Mouse (Mus musculus): ENCODE results near the gene Bfsp2. TPM values are rescaled to one million over a fixed set of nuclear protein-coding genes. Genes with fewer than 3 reads are reported as not detected.

The Bfsp2 gene
- polyA plus RNA-seq, 1 experiment from 2014 or later: 0.28 TPM

DNA sequence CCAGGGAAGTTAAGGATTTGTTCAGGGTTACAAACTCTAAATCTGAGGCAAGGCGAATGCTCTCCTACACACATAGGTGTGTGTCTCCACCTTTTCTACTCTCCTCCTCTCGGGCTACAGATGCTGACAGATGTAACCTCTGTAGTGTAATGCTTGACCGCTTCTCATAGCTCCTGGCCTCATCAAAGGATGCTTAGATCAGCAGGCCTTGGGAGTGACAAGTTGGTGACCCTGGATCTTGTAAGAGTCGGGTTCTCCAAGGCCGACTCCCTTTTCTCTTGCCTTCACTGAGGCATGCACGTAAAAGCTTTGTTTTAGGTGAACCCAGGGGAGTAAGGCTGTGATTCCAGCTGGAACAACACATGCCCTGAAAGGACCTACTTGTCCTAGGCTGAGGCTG is 32.0 kb upstream of the Bfsp2 start:
- DNase-seq (ENCODE audit: low spot score): no peak
- WGBS: 70% methylated on average over 6 of the region's 6 CpGs

DNA sequence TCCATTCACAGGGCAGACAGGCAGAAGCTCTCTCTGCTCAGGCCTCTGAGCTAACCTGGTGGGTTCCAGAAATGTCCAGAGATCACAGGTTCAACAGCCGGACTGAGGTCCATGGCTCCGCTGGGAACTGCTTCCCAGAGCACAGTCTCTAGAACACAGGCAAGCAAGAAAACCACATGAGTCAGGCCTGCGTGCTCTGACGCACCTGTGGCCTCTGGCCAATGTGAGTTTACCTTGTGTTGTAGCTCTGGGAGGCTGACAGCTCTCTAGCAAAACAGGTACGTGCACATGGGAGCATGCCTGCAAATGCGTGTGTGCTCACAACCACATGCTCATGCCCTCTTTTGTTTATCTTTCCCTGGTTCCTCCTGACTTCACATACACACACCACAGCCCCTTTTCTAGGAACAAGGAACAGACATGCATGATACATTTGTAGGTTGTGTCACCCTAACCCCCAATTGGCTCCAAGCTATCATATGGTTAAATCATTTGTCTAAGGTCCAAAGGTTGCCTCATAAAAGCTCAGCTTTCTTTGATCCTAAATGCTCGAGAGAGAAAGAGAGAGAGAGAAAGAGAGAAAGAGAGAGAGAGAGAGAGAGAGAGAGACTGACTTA is 26.9 kb upstream of the Bfsp2 start:
- ATAC-seq (ENCODE audit: low FRiP score, low TSS enrichment) (peak; percentile 94), DNase-seq (ENCODE audit: low spot score) (peak; percentile 82)
- no peaks in the 10 kb centered on the region for H3K27me3 ChIP-seq (ENCODE audit: control insufficient read depth, insufficient read depth, low read length)
- TF ChIP-seq EP300 (optimal IDR thresholded peaks at IDR 0.05) (no peak), CTCF (IDR thresholded peaks at IDR 0.05; ENCODE audit: low read depth) (no peak)
- no peak overlapping the region for H3K4me3 ChIP-seq (ENCODE audit: low read depth, low read length)
- no peaks in the 10 kb centered on the region for H3K9me3 ChIP-seq (ENCODE audit: control insufficient read depth, low read length)
- H3K4me1 ChIP-seq (replicated peaks; ENCODE audit: control insufficient read depth, insufficient read depth): no peaks in the 10 kb centered on the region
- no peaks in the 10 kb centered on the region for H3K36me3 ChIP-seq (ENCODE audit: control insufficient read depth, insufficient read depth, low read length)
- 42% methylated on average over 7 of the region's 7 CpGs for WGBS
- H3K27ac ChIP-seq (replicated peaks): no peak overlapping the region; the same call in 1 of the 2 replicates
- no peak overlapping the region for H3K4me2 ChIP-seq (replicated peaks; ENCODE audit: low read depth)
- H3K9ac ChIP-seq (ENCODE audit: low read length): no peak overlapping the region

More for the DNA sequence above, 32.0 kb upstream of the Bfsp2 start:
- Histone ChIP-seq H3K9me3 (ENCODE audit: control insufficient read depth, low read length) (no peaks in the 10 kb centered on the region), H3K27ac (replicated peaks) (no peak overlapping the region), H3K4me2 (replicated peaks; ENCODE audit: low read depth) (no peak overlapping the region), H3K36me3 (ENCODE audit: control insufficient read depth, insufficient read depth, low read length) (no peaks in the 10 kb centered on the region), H3K4me3 (ENCODE audit: low read depth, low read length) (no peak overlapping the region), H3K4me1 (replicated peaks; ENCODE audit: control insufficient read depth, insufficient read depth) (no peaks in the 10 kb centered on the region), H3K27me3 (ENCODE audit: control insufficient read depth, insufficient read depth, low read length) (no peaks in the 10 kb centered on the region), H3K9ac (ENCODE audit: low read length) (no peak overlapping the region)
- ATAC-seq (ENCODE audit: low FRiP score, low TSS enrichment): no peak
- TF ChIP-seq CTCF (IDR thresholded peaks at IDR 0.05; ENCODE audit: low read depth) (no peak), EP300 (optimal IDR thresholded peaks at IDR 0.05) (no peak)

DNA sequence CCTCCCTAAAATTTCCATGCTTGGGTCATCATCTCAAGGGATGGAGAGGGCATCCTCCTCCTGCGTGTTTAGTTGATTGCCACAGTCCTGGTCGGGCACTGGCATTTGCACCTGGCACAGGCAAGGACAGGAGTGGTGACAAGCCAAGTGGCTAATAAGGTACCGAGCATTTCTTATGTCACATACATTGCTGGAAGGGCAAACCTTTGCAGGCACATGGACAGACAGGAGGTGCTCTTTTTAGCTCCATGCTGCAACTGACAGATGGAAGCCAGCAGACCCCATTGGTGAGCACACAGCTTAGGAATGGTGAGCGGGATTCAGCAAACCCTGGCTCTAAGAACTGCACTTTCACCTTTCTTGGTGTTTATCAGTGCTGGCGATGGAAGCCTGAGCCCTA is 24.8 kb upstream of the Bfsp2 start:
- Histone ChIP-seq H3K4me1 (replicated peaks; ENCODE audit: control insufficient read depth, insufficient read depth) (no peaks in the 10 kb centered on the region), H3K9me3 (ENCODE audit: control insufficient read depth, low read length) (no peaks in the 10 kb centered on the region), H3K27ac (replicated peaks) (no peak overlapping the region), H3K9ac (ENCODE audit: low read length) (no peak overlapping the region), H3K27me3 (ENCODE audit: control insufficient read depth, insufficient read depth, low read length) (no peaks in the 10 kb centered on the region), H3K4me3 (ENCODE audit: low read depth, low read length) (no peak overlapping the region), H3K36me3 (ENCODE audit: control insufficient read depth, insufficient read depth, low read length) (no peaks in the 10 kb centered on the region), H3K4me2 (replicated peaks; ENCODE audit: low read depth) (no peak overlapping the region)
- TF ChIP-seq EP300 (optimal IDR thresholded peaks at IDR 0.05): no peak
- no peak for TF ChIP-seq CTCF (IDR thresholded peaks at IDR 0.05; ENCODE audit: low read depth)
- WGBS: 57% methylated on average over 5 of the region's 5 CpGs
- DNase-seq (ENCODE audit: low spot score) (no peak), ATAC-seq (ENCODE audit: low FRiP score, low TSS enrichment) (no peak)

DNA sequence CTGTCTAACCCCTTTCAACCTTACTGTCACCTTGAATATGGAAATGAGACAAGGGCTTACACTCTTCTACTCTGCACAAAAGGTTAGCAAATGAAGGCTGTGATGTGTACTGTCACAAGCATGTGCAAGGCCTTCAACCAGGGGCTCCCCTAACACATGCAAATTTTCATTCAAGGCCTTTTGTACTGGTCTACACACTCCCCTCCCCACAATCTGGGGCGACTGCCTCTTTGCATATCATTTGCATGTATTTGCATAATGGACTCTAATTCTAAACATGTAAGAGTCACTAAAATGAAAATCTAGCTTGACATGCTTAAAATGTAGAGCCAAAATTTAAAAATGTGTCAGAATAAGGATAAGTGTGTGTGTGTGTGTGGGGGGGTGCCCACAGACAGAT is 24.4 kb upstream of the Bfsp2 start:
- Histone ChIP-seq H3K9me3 (ENCODE audit: control insufficient read depth, low read length) (no peaks in the 10 kb centered on the region), H3K27ac (replicated peaks) (no peak overlapping the region), H3K4me2 (replicated peaks; ENCODE audit: low read depth) (no peak overlapping the region), H3K4me3 (ENCODE audit: low read depth, low read length) (no peak overlapping the region), H3K36me3 (ENCODE audit: control insufficient read depth, insufficient read depth, low read length) (no peaks in the 10 kb centered on the region), H3K4me1 (replicated peaks; ENCODE audit: control insufficient read depth, insufficient read depth) (no peaks in the 10 kb centered on the region), H3K27me3 (ENCODE audit: control insufficient read depth, insufficient read depth, low read length) (no peaks in the 10 kb centered on the region), H3K9ac (ENCODE audit: low read length) (no peak overlapping the region)
- 88% methylated on average over 1 of the region's 1 CpGs for WGBS
- DNase-seq (ENCODE audit: low spot score) (no peak), ATAC-seq (ENCODE audit: low FRiP score, low TSS enrichment) (no peak)
- TF ChIP-seq EP300 (optimal IDR thresholded peaks at IDR 0.05) (no peak), CTCF (IDR thresholded peaks at IDR 0.05; ENCODE audit: low read depth) (no peak)

DNA sequence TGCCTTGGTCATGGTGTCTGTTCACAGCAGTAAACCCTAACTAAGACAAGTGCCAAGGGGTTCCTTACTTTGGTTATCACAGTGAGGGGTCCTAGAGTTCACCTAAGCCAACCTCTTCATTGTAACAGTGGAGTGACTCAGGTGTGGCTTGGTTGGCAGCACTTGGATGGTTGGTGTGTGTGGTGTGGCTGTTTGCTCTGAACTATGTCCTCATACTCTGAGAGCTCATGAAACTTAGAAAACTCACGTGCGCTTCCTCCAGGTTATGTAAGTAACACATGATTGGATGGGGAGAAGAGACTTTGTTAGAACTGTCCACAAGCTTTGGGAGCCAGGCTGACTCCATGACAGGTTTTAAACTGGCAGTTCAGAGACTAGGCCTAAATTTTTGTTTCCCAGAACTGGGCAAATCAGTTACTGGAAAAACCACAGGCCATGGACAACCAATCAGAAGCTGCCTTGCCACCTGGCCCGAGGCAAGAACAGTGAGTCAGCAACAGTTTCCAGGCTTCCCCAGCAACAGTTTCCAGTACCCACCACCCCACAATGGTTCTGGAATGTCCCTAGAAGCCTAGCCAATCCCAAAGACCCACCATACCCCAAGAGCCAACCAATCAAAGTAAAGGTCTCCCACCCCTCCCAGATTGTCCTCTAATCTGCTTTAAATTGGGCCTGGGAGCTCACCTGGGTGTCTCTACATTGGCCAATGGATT is 23.5 kb upstream of the Bfsp2 start:
- WGBS: 86% methylated on average over 3 of the region's 3 CpGs
- ATAC-seq (ENCODE audit: low FRiP score, low TSS enrichment) (no peak), DNase-seq (ENCODE audit: low spot score) (no peak)
- H3K4me1 ChIP-seq (replicated peaks; ENCODE audit: control insufficient read depth, insufficient read depth): no peaks in the 10 kb centered on the region
- TF ChIP-seq EP300 (optimal IDR thresholded peaks at IDR 0.05) (no peak), CTCF (IDR thresholded peaks at IDR 0.05; ENCODE audit: low read depth) (no peak)
- no peaks in the 10 kb centered on the region for H3K9me3 ChIP-seq (ENCODE audit: control insufficient read depth, low read length)
- no peak overlapping the region for H3K27ac ChIP-seq (replicated peaks)
- H3K4me3 ChIP-seq (ENCODE audit: low read depth, low read length): no peak overlapping the region
- no peak overlapping the region for H3K9ac ChIP-seq (ENCODE audit: low read length)
- no peaks in the 10 kb centered on the region for H3K27me3 ChIP-seq (ENCODE audit: control insufficient read depth, insufficient read depth, low read length)
- no peak overlapping the region for H3K4me2 ChIP-seq (replicated peaks; ENCODE audit: low read depth)
- no peaks in the 10 kb centered on the region for H3K36me3 ChIP-seq (ENCODE audit: control insufficient read depth, insufficient read depth, low read length)

- no peaks in the 10 kb centered on the region for H3K27me3 ChIP-seq (ENCODE audit: control insufficient read depth, insufficient read depth, low read length)
- no peak for DNase-seq (ENCODE audit: low spot score)
- ATAC-seq (ENCODE audit: low FRiP score, low TSS enrichment): no peak
- H3K36me3 ChIP-seq (ENCODE audit: control insufficient read depth, insufficient read depth, low read length): no peaks in the 10 kb centered on the region
- no peak overlapping the region for H3K4me3 ChIP-seq (ENCODE audit: low read depth, low read length)
- H3K9me3 ChIP-seq (ENCODE audit: control insufficient read depth, low read length): no peaks in the 10 kb centered on the region
- 91% methylated on average over 2 of the region's 2 CpGs for WGBS
- no peak overlapping the region for H3K9ac ChIP-seq (ENCODE audit: low read length)
- H3K4me1 ChIP-seq (replicated peaks; ENCODE audit: control insufficient read depth, insufficient read depth): no peaks in the 10 kb centered on the region
- TF ChIP-seq EP300 (optimal IDR thresholded peaks at IDR 0.05) (no peak), CTCF (IDR thresholded peaks at IDR 0.05; ENCODE audit: low read depth) (no peak)
- no peak overlapping the region for H3K27ac ChIP-seq (replicated peaks)
- H3K4me2 ChIP-seq (replicated peaks; ENCODE audit: low read depth): no peak overlapping the region
Observed at GRCm38 (mm10) chr9:103502655-103503054, 22.4 kb upstream of the Bfsp2 start.

Data from stomach, postnatal 0 days (tissue).